Mouse (Mus musculus) thymus, adult 2 months (tissue): ENCODE data around the gene Aldh1l1.

Experiments
- CTCF ChIP-seq: fragments of 200-500 bp; IDR thresholded peaks from 2 replicates; pipeline ENCODE4 v1.5.1; 2012; ENCODE audit warnings: mild to moderate bottlenecking, control low read depth, low read length, moderate library complexity, borderline replicate concordance; ENCODE audit not compliant: control insufficient read depth, poor library complexity, insufficient read depth; ENCODE audit errors: extremely low read depth
- POLR2A ChIP-seq: fragments of 200-500 bp; IDR thresholded peaks from 2 replicates; pipeline ENCODE4 v1.6.1; 2012; ENCODE audit warnings: mild to moderate bottlenecking, low read length, control low read depth, moderate library complexity; ENCODE audit not compliant: control insufficient read depth, poor library complexity, insufficient read depth; ENCODE audit errors: extremely low read depth

- TF ChIP-seq POLR2A, result no peak
- no peak for TF ChIP-seq CTCF
Observed at GRCm38 (mm10) chr6:90494566-90494965, 8.3 kb downstream of the Aldh1l1 start.
